Mouse (Mus musculus): ENCODE results near the gene Snd1. TPM values are rescaled to one million over a fixed set of nuclear protein-coding genes. Genes with fewer than 3 reads are reported as not detected.

The Snd1 gene
- polyA plus RNA-seq, 1 experiment from 2014 or later = 79.3 TPM

GRCm38 (mm10) chr6:28447937-28448336, 27.0 kb upstream of the Snd1 start:
- H3K9me3 ChIP-seq (replicated peaks; ENCODE audit: low read length) = no peaks in the 10 kb centered on the region
- TF ChIP-seq CTCF (IDR thresholded peaks at IDR 0.05; ENCODE audit: low read depth) = no peak
- ATAC-seq (replicated peaks; ENCODE audit: low FRiP score, low read depth) (no peak), DNase-seq (ENCODE audit: low spot score) (no peak)
- no peak overlapping the region for H3K4me2 ChIP-seq (ENCODE audit: low read length)
- no peak overlapping the region for H3K9ac ChIP-seq (ENCODE audit: low read depth, low read length)
- peaks cover 19% of the 10 kb centered on the region for H3K27me3 ChIP-seq (ENCODE audit: insufficient read depth, low read length)
- 71% methylated on average over 7 of the region's 7 CpGs for WGBS
- H3K4me1 ChIP-seq (replicated peaks; ENCODE audit: insufficient read depth, low read length) = no peaks in the 10 kb centered on the region
- H3K4me3 ChIP-seq (replicated peaks; ENCODE audit: low read depth, low read length) = no peak overlapping the region
- H3K36me3 ChIP-seq (ENCODE audit: insufficient read depth, low read length) = no peaks in the 10 kb centered on the region
- no peak overlapping the region for H3K27ac ChIP-seq

- no peak for DNase-seq (ENCODE audit: low spot score)
- no peak for ATAC-seq (replicated peaks; ENCODE audit: low FRiP score, low read depth)
- Histone ChIP-seq H3K36me3 (ENCODE audit: insufficient read depth, low read length) (no peaks in the 10 kb centered on the region), H3K9ac (ENCODE audit: low read depth, low read length) (no peak within 1 kb of the TSS), H3K27ac (no peak within 1 kb of the TSS), H3K4me1 (replicated peaks; ENCODE audit: insufficient read depth, low read length) (no peaks in the 10 kb centered on the region), H3K27me3 (ENCODE audit: insufficient read depth, low read length) (peaks cover 19% of the 10 kb centered on the region), H3K4me3 (replicated peaks; ENCODE audit: low read depth, low read length) (no peak within 1 kb of the TSS), H3K4me2 (ENCODE audit: low read length) (no peak within 1 kb of the TSS), H3K9me3 (replicated peaks; ENCODE audit: low read length) (no peaks in the 10 kb centered on the region)
- WGBS = 63% methylated on average over 2 of the region's 2 CpGs
- TF ChIP-seq CTCF (IDR thresholded peaks at IDR 0.05; ENCODE audit: low read depth) = no peak
Observed at GRCm38 (mm10) chr6:28449253-28449652, 25.7 kb upstream of the Snd1 start, which contains the start of gene Pax4. TSS of gene Pax4 (minus strand) at chr6:28449353.

GRCm38 (mm10) chr6:28450481-28450880, 24.5 kb upstream of the Snd1 start:
- TF ChIP-seq CTCF (IDR thresholded peaks at IDR 0.05; ENCODE audit: low read depth) = peak; percentile 8; the same call in 1 of the 2 replicates
- ATAC-seq (replicated peaks; ENCODE audit: low FRiP score, low read depth) = no peak

GRCm38 (mm10) chr6:28450977-28451376, 24.0 kb upstream of the Snd1 start:
- under 1% methylated on average over 12 of the region's 12 CpGs for WGBS
- peaks cover 19% of the 10 kb centered on the region for H3K27me3 ChIP-seq (ENCODE audit: insufficient read depth, low read length)
- no peak for ATAC-seq (replicated peaks; ENCODE audit: low FRiP score, low read depth)
- no peak overlapping the region for H3K27ac ChIP-seq
- no peaks in the 10 kb centered on the region for H3K9me3 ChIP-seq (replicated peaks; ENCODE audit: low read length)
- H3K4me1 ChIP-seq (replicated peaks; ENCODE audit: insufficient read depth, low read length) = no peaks in the 10 kb centered on the region
- no peak for DNase-seq (ENCODE audit: low spot score)
- H3K4me2 ChIP-seq (ENCODE audit: low read length) = no peak overlapping the region
- H3K9ac ChIP-seq (ENCODE audit: low read depth, low read length) = no peak overlapping the region
- TF ChIP-seq CTCF (IDR thresholded peaks at IDR 0.05; ENCODE audit: low read depth) = no peak
- no peaks in the 10 kb centered on the region for H3K36me3 ChIP-seq (ENCODE audit: insufficient read depth, low read length)
- no peak overlapping the region for H3K4me3 ChIP-seq (replicated peaks; ENCODE audit: low read depth, low read length)

More at GRCm38 (mm10) chr6:28450481-28450880, 24.5 kb upstream of the Snd1 start:
- DNase-seq (ENCODE audit: low spot score) = peak; percentile 18
- H3K4me2 ChIP-seq (ENCODE audit: low read length) = no peak overlapping the region
- no peak overlapping the region for H3K27ac ChIP-seq
- no peak overlapping the region for H3K9ac ChIP-seq (ENCODE audit: low read depth, low read length)
- peaks cover 19% of the 10 kb centered on the region for H3K27me3 ChIP-seq (ENCODE audit: insufficient read depth, low read length)
- WGBS = 15% methylated on average over 5 of the region's 5 CpGs
- no peaks in the 10 kb centered on the region for H3K36me3 ChIP-seq (ENCODE audit: insufficient read depth, low read length)
- H3K4me3 ChIP-seq (replicated peaks; ENCODE audit: low read depth, low read length) = no peak overlapping the region
- no peaks in the 10 kb centered on the region for H3K4me1 ChIP-seq (replicated peaks; ENCODE audit: insufficient read depth, low read length)
- H3K9me3 ChIP-seq (replicated peaks; ENCODE audit: low read length) = no peaks in the 10 kb centered on the region

GRCm38 (mm10) chr6:28459221-28459668, 15.7 kb upstream of the Snd1 start:
- Histone ChIP-seq H3K9me3 (replicated peaks; ENCODE audit: low read length) (no peaks in the 10 kb centered on the region), H3K36me3 (ENCODE audit: insufficient read depth, low read length) (no peaks in the 10 kb centered on the region), H3K4me2 (ENCODE audit: low read length) (no peak overlapping the region), H3K27ac (no peak overlapping the region), H3K9ac (ENCODE audit: low read depth, low read length) (no peak overlapping the region), H3K27me3 (ENCODE audit: insufficient read depth, low read length) (no peaks in the 10 kb centered on the region), H3K4me3 (replicated peaks; ENCODE audit: low read depth, low read length) (no peak overlapping the region), H3K4me1 (replicated peaks; ENCODE audit: insufficient read depth, low read length) (no peaks in the 10 kb centered on the region)
- no peak for DNase-seq (ENCODE audit: low spot score)
- no peak for ATAC-seq (replicated peaks; ENCODE audit: low FRiP score, low read depth)
- no peak for TF ChIP-seq CTCF (IDR thresholded peaks at IDR 0.05; ENCODE audit: low read depth)

GRCm38 (mm10) chr6:28460534-28460933, 14.4 kb upstream of the Snd1 start:
- 4% methylated on average over 5 of the region's 5 CpGs for WGBS
- ATAC-seq (replicated peaks; ENCODE audit: low FRiP score, low read depth) (no peak), DNase-seq (ENCODE audit: low spot score) (peak; percentile 51)
- H3K4me1 ChIP-seq (replicated peaks; ENCODE audit: insufficient read depth, low read length) = no peaks in the 10 kb centered on the region
- H3K4me3 ChIP-seq (replicated peaks; ENCODE audit: low read depth, low read length) = no peak overlapping the region
- H3K9ac ChIP-seq (ENCODE audit: low read depth, low read length) = no peak overlapping the region
- H3K27me3 ChIP-seq (ENCODE audit: insufficient read depth, low read length) = no peaks in the 10 kb centered on the region
- H3K4me2 ChIP-seq (ENCODE audit: low read length) = no peak overlapping the region
- no peaks in the 10 kb centered on the region for H3K36me3 ChIP-seq (ENCODE audit: insufficient read depth, low read length)
- H3K27ac ChIP-seq = no peak overlapping the region
- no peaks in the 10 kb centered on the region for H3K9me3 ChIP-seq (replicated peaks; ENCODE audit: low read length)
- TF ChIP-seq CTCF (IDR thresholded peaks at IDR 0.05; ENCODE audit: low read depth) = peak; percentile 75

- H3K4me3 ChIP-seq (replicated peaks; ENCODE audit: low read depth, low read length) = no peak overlapping the region
- no peak overlapping the region for H3K4me2 ChIP-seq (ENCODE audit: low read length)
- 18% methylated on average over 6 of the region's 6 CpGs for WGBS
- no peaks in the 10 kb centered on the region for H3K36me3 ChIP-seq (ENCODE audit: insufficient read depth, low read length)
- no peak overlapping the region for H3K27ac ChIP-seq
- TF ChIP-seq CTCF (IDR thresholded peaks at IDR 0.05; ENCODE audit: low read depth) = no peak
- no peak overlapping the region for H3K9ac ChIP-seq (ENCODE audit: low read depth, low read length)
- DNase-seq (ENCODE audit: low spot score) (peak; percentile 23), ATAC-seq (replicated peaks; ENCODE audit: low FRiP score, low read depth) (no peak)
- no peaks in the 10 kb centered on the region for H3K4me1 ChIP-seq (replicated peaks; ENCODE audit: insufficient read depth, low read length)
- no peaks in the 10 kb centered on the region for H3K9me3 ChIP-seq (replicated peaks; ENCODE audit: low read length)
- no peaks in the 10 kb centered on the region for H3K27me3 ChIP-seq (ENCODE audit: insufficient read depth, low read length)
Observed at GRCm38 (mm10) chr6:28464630-28465029, 10.3 kb upstream of the Snd1 start.

Data from kidney, postnatal 0 days (tissue).